Mouse (Mus musculus): ENCODE results near the gene Epha1.

The Epha1 gene

DNA sequence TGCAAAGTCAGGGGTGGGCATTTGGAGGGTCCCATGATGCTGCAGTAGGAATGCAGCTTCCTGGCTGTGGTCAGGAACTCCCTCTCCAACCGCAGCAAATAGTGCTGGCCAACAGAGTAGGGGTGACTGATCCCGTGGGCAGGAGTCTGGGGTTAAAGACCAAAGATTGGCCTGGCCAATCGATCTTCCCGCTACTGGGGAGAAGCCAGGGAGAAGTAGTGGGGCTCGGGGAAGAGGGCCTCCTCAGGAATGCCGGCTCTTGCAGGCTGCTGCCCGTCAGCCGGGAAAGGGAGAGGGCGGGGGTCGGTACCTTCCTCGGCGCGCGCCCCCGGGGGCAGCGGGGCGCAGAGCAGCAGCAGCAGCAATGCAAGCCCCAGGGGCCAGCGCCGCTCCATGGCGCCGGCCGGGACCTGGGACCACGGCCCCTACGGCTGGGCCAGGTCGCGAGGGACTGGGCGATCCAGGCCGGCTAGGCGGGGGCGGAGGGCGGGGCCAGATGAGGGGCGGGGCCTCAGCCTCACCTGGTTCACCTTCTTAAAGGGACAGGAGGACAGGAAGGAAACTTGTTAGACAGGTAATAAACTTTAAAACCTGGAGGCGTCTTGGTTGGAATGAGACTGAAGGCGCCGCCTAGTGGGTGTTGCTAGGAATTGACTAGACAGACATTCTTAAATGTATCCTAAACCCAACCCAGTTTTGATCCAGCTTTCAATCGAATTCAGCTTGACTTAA lies at the start of gene Epha1:
Gene Epha1 (minus strand): TSS at position 453 of the 732 bp plus-strand sequence.
- peak; percentile 76 to 83 for DNase-seq

DNA sequence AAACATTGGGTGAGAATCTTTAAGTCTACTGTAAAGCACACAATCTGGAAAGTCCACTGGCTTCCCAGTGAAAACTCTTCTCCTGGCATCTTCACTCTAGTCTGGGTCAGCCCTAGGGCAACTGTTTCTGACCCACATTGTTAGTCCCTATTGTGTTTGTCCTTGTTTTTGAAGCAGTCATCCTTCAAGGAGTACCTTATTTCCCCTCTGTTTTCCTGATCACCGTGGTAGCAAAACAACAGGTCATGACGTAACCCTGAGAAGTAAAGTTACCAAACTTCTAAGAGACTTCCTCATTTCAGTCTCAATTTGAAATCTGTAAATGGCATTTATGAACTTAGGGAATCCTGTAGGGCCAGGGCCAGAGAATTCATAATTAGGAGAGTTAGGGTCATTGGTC lies 48.4 kb upstream of the Epha1 start:
- peak in 1 of 2 experiments; percentile 18 for DNase-seq

DNA sequence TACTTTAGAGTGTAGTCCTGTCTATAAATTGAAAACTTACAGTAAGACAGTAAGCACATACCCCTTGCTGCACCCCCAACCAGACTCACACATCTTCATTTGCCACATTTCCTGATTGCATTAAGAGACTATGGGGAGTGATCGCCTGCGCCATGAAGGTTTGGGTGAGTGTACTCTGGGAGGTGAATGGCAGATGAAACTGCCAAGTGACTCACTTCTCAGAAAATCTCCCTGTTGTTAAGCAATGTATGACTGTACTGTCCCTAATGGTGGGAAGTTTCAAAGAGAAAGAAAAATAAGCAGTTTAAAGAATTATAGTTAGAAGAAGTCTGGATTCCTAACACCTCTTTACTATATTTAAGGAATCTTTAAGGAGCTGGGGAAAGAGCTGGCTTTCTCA lies 46.4 kb upstream of the Epha1 start:
- no peak for DNase-seq

DNA sequence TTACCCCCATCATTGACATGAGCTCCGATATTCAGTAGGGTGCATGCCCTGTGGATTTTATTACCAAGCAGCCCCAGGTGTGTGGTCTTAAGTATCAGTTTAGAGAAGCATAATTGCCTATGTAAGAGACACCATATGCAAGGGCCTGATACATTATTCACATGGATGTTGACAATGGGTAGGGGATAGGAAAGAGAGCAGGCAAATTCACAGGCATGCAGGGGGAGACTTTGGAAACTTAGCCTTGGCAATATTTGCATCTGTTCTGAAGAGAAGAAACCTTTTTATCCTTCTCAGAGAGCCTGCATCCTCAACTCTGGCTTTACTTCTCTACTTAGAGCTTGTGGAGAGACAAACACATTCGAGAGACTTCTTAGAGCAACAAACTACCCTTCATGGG lies 32.1 kb upstream of the Epha1 start, which contains the start of gene Tas2r135:
Gene Tas2r135 (plus strand): TSS at position 301 of the 400 bp plus-strand sequence.
- DNase-seq: no peak

DNA sequence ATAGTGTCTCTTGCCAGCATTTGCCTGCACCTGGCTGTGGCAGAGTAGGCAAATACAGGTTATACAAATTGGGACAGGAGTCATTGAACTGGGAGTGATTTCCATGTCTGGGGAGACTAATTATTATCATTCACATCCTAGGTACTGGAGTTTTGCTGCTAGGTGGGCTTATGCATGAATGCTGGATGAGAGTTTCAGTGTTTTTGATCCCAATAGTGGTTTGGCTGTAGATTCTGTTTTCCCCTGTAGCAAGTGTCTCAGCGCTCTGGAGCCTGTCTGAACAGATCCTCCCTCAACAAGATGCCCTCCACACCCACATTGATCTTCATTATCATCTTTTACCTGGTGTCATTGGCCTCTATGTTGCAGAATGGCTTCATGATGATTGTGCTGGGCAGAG lies 26.9 kb upstream of the Epha1 start, which contains the start of gene Tas2r143:
Gene Tas2r143 (plus strand): TSS at position 301 of the 400 bp plus-strand sequence.
- no peak for DNase-seq

- DNase-seq: no peak
These were observed 25.9 kb upstream of the Epha1 start for GRCm38 (mm10) chr6:42398998-42399397.

DNA sequence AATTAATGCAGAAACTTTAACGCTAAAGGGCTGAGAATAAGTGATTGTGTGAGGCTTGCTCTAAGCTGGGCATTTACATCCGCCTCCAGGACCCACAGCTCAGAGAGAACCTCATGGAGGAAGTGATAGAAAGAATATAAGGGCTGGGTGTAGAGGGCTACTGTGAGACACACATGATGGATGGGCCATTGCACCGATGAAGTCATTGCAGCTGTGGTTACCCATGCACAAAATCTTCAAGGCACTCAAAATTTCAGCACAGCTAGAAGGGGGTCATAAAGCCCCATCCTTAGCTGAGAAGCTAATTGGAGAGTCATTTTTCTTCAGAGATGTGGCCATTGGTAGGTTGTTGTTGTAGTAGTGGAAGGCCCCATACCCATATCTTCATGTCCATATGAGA lies 25.2 kb upstream of the Epha1 start:
- DNase-seq: peak in 1 of 2 experiments; percentile 7

GRCm38 (mm10) chr6:42397041-42397657 lies 24.1 kb upstream of the Epha1 start:
- no peak for DNase-seq

GRCm38 (mm10) chr6:42395960-42396809 lies 23.1 kb upstream of the Epha1 start:
- DNase-seq: peak; percentile 92 to 93

DNA sequence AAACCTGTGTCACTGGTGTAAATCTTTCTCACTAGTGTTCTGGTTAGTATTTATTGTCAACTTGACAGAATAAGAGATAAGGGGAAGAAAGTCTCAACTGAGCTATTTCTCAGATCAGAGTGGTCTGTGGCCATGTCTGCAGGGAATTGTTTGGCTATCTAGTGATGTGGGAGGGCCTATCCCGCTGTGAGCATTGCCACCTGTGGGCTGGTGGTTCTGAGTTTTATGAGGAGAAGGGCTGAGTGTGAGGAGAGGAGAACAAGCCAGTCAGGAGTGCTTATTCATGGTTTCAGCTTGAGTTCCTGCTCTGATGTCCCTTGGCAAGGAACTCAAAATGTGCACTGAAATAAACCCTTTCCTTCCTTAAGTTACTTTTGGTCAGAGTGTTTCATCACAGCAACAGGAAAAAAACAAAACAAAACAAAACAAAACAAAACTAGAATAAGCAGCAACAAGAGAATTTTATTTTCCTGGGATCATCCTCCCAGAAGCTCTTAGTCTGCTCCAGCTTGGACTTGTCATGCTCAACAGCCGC lies 18.8 kb upstream of the Epha1 start:
- peak in 1 of 2 experiments; percentile 42 for DNase-seq

DNA sequence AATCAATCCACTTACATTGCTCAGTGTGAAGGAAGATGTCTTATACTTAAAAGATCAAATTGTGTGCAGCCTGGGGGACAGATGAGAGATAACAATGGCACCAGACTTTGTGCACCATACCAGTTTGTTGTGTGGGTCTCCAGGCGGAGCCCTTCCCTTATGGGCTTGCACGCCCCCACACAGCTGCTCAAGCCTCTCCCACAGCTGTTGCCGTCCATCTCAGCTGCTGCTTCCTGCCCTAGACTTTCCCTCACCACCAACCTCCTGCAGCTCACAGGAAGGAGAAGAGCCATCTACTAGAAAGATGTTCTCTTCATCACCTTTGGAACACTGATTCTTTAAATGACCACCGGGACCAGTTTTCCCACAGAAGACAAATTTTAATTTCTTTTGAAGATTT lies 12.6 kb upstream of the Epha1 start:
- no peak for DNase-seq

DNA sequence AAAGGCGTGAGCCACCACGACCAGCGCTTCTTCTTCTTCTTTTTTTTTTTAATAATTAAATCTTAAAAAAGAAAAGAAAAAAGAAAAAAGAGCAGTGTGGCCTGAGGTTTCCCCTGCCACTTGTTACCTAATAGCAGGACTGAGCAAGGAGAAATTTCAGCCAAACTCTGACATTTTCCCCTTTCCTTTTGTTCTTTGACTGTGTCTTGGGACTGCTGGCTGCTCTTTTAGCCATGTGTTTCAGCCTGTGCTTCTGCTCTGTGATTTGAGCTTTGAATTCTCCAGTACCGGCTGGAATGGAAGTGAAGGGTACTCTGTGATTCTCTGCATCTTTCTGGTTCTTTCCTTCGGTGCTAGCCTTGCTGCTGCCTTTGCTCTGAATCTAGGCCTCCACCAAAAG lies 10.3 kb upstream of the Epha1 start:
- DNase-seq: no peak

DNA sequence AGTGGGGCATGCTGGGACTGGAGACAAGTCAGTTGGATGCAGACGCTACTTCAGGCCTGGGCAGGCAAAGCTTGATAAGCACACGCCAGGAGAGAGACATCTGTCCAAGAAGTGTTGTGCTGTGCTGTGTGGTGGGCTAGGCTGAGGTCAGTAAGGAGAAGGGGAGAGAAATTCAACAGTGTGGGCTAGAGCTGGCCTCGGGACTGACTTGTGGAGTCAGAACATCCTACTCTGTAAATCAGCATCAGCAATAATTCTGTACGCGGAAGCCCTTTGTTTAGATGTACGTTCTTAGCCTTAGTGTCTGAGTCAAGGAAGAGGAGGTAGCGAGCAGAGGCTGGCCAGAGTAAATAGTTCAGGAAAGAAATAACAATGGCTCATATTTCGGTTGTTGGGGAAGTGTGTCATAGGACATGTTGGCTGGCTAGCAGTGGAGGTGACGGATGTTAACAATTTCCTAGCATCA lies 8.9 kb upstream of the Epha1 start:
- peak in 1 of 2 experiments; percentile 8 for DNase-seq

DNA sequence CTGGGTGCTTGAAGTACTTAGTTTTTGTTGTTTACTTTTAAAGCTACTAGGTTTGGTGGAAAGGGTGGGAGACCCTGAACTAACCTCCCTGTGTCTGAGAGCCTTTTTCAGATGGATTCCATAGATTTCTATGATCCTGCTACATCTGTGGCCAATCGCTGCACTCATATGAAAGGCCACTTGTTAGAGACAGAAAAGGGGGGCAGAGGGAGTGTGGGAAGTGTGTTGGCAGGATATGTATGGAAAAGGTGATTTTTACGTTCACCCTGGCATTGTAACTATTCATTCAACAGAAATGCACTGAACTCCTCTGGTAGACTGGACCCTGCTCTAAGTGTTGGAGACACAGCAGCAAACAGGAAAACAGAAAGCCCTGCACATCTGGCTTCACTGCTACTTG lies 8.2 kb upstream of the Epha1 start:
- no peak for DNase-seq

GRCm38 (mm10) chr6:42380416-42381144 lies 7.5 kb upstream of the Epha1 start:
- DNase-seq: peak in 1 of 2 experiments; percentile 47

GRCm38 (mm10) chr6:42379551-42379950 lies 6.5 kb upstream of the Epha1 start:
- no peak for DNase-seq

GRCm38 (mm10) chr6:42377280-42377679 lies 4.2 kb upstream of the Epha1 start:
- no peak for DNase-seq

- DNase-seq: no peak
These were observed 3.5 kb upstream of the Epha1 start for GRCm38 (mm10) chr6:42376504-42377019.

- peak in 1 of 2 experiments; percentile 13 for DNase-seq
These were observed 2.9 kb upstream of the Epha1 start for GRCm38 (mm10) chr6:42376016-42376415.

GRCm38 (mm10) chr6:42375131-42375530 lies 2.1 kb upstream of the Epha1 start:
- DNase-seq: no peak

DNA sequence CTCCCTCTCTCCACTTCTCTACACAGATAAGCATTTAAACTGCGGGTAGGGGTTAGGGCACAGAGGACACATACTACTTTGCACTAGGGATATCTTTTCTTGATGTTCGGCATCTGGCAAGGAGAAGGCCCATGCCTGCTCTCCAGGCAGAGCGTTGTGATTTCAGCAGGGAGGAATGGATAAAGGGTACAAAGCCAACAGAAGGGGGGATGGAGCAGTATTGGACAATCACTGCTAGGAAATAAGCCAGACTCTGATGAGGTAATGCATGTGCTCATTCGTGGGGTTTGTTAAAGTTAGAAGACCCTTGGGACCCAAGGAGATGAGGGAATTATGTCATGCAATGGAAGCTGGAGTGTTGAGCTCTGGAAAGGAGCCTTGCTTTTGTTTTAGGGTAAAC lies 1.6 kb upstream of the Epha1 start:
- peak in 1 of 2 experiments; percentile 7 for DNase-seq

Data from lung, postnatal 4 days (tissue).